8 mouse cellular contexts compared by ENCODE assay signal in genomic region chr7:141455610-141456314, GRCm38 (mm10). TPM values are rescaled to one million over a fixed set of nuclear protein-coding genes. Genes with fewer than 3 reads are reported as not detected.
DNase-seq lines count a peak whose midpoint lies in the region; ATAC-seq lines count a peak whose summit lies in the region.

No protein-coding gene starts in this region.

- DNase-seq in right cerebral cortex, adult 18-20 months, result peak; percentile 53
- no peak for DNase-seq in right cerebral cortex, postnatal 36 days (ENCODE audit: low spot score in 2 of 2)
- peak; percentile 70 for DNase-seq in cerebellum, adult 8-10 months
- DNase-seq in gastrocnemius, adult 8-10 months (ENCODE audit: low spot score in 2 of 2), result peak; percentile 70 to 80
- DNase-seq in thymus, postnatal 25 days, result peak; percentile 46

- H3K36me3 ChIP-seq in hindbrain, embryonic 16.5 days (ENCODE audit: control insufficient read depth, insufficient read depth, low read length), result peaks cover 18% of the 10 kb centered on the region
- H3K36me3 ChIP-seq in liver, embryonic 12.5 days, result peaks cover 31% of the 10 kb centered on the region

- peak overlapping the region; percentile 72 for H3K27ac ChIP-seq in hindbrain, embryonic 16.5 days (ENCODE audit: low read depth, low read length)
- H3K27ac ChIP-seq in liver, embryonic 12.5 days, result peak overlapping the region; percentile 84

- 1% methylated on average over 22 of the region's 23 CpGs for WGBS in hindbrain, embryonic 16.5 days
- 3% methylated on average over 23 of the region's 23 CpGs for WGBS in liver, embryonic 12.5 days (ENCODE audit: insufficient replicate concordance)

- peak overlapping the region; percentile 92 for H3K4me2 ChIP-seq in hindbrain, embryonic 16.5 days (ENCODE audit: low read length)
- peak overlapping the region; percentile 90 for H3K4me2 ChIP-seq in liver, embryonic 12.5 days

- peak overlapping the region; percentile 81 for H3K9ac ChIP-seq in hindbrain, embryonic 16.5 days (ENCODE audit: low read depth, low read length)
- H3K9ac ChIP-seq in liver, embryonic 12.5 days, result peak overlapping the region; percentile 77

- peaks cover 5% of the 10 kb centered on the region for H3K27me3 ChIP-seq in hindbrain, embryonic 16.5 days (replicated peaks; ENCODE audit: control insufficient read depth, insufficient read depth, low read length)
- peaks cover 16% of the 10 kb centered on the region for H3K27me3 ChIP-seq in liver, embryonic 12.5 days (replicated peaks)

- H3K4me1 ChIP-seq in hindbrain, embryonic 16.5 days (ENCODE audit: control insufficient read depth, insufficient read depth, low read depth, low read length), result peaks cover 10% of the 10 kb centered on the region
- peaks cover 41% of the 10 kb centered on the region for H3K4me1 ChIP-seq in liver, embryonic 12.5 days

- no peaks in the 10 kb centered on the region for H3K9me3 ChIP-seq in hindbrain, embryonic 16.5 days (ENCODE audit: control insufficient read depth, low read length)
- no peaks in the 10 kb centered on the region for H3K9me3 ChIP-seq in liver, embryonic 12.5 days (replicated peaks)

- peak; percentile 35 for ATAC-seq in hindbrain, embryonic 16.5 days
- peak; percentile 18 for ATAC-seq in liver, embryonic 12.5 days
- peak; percentile 46 for ATAC-seq in monocyte, adult 5-6 weeks (replicated peaks; ENCODE audit: insufficient number of reproducible peaks, low FRiP score, low TSS enrichment, poor library complexity, severe bottlenecking)

- peak overlapping the region; percentile 81 for H3K4me3 ChIP-seq in hindbrain, embryonic 16.5 days (ENCODE audit: low read length)
- peak overlapping the region; percentile 70 for H3K4me3 ChIP-seq in liver, embryonic 12.5 days

RNA-seq across cellular contexts. Expression of gene Pnpla2, which starts 0.8 kb away (rescaled TPM):
- 100 to 1,000 TPM; 250 to 384 (median 284) TPM for total RNA-seq in gastrocnemius, adult 8-10 months (2022)
- polyA plus RNA-seq in hindbrain, embryonic 16.5 days (2015; fragmentation: Nextera tagmentation; extraction: Ambion mirVana), result 20.0 and 20.9 TPM in 2 replicates
- 16.6 and 17.8 TPM in 2 replicates for polyA plus RNA-seq in liver, embryonic 12.5 days (2016; fragmentation: Nextera tagmentation; extraction: Ambion mirVana)
- total RNA-seq in monocyte, adult 5-6 weeks (2017), result 19.7 to 28.0 TPM (median 25.4 TPM) in 3 replicates

RNA-seq across cellular contexts. Expression of gene Cracr2b, which starts 5.1 kb away (rescaled TPM):
- 10 to 100 TPM in 1 of 4 experiments, 1 to 10 TPM in 3; 3.3 to 11.4 (median 6.9) TPM for total RNA-seq in gastrocnemius, adult 8-10 months (2022)
- 7.9 and 10.8 TPM in 2 replicates for polyA plus RNA-seq in hindbrain, embryonic 16.5 days (2015; fragmentation: Nextera tagmentation; extraction: Ambion mirVana)
- 3.7 and 5.8 TPM in 2 replicates for polyA plus RNA-seq in liver, embryonic 12.5 days (2016; fragmentation: Nextera tagmentation; extraction: Ambion mirVana)
- not detected in 3 replicates for total RNA-seq in monocyte, adult 5-6 weeks (2017)

RNA-seq across cellular contexts. Expression of gene Rplp2, which starts 8.6 kb away (rescaled TPM):
- total RNA-seq in gastrocnemius, adult 8-10 months (2022), result 100 to 1,000 TPM; 719 to 844 (median 773) TPM
- polyA plus RNA-seq in hindbrain, embryonic 16.5 days (2015; fragmentation: Nextera tagmentation; extraction: Ambion mirVana), result 602 and 645 TPM in 2 replicates
- polyA plus RNA-seq in liver, embryonic 12.5 days (2016; fragmentation: Nextera tagmentation; extraction: Ambion mirVana), result 1,288 and 1,344 TPM in 2 replicates
- 2,770 to 3,796 TPM (median 2,928 TPM) in 3 replicates for total RNA-seq in monocyte, adult 5-6 weeks (2017)

RNA-seq across cellular contexts. Expression of gene Cd151, which starts 11.4 kb away (rescaled TPM):
- 10 to 100 TPM; 78.2 to 98.0 (median 86.2) TPM for total RNA-seq in gastrocnemius, adult 8-10 months (2022)
- 23.0 and 24.7 TPM in 2 replicates for polyA plus RNA-seq in hindbrain, embryonic 16.5 days (2015; fragmentation: Nextera tagmentation; extraction: Ambion mirVana)
- polyA plus RNA-seq in liver, embryonic 12.5 days (2016; fragmentation: Nextera tagmentation; extraction: Ambion mirVana), result 5.7 and 6.2 TPM in 2 replicates
- total RNA-seq in monocyte, adult 5-6 weeks (2017), result 17.8 to 40.8 TPM (median 20.7 TPM) in 3 replicates

RNA-seq across cellular contexts. Expression of gene Pidd1, which starts 11.9 kb away (rescaled TPM):
- under 1 TPM; 0.07 to 0.51 (median 0.19) TPM for total RNA-seq in gastrocnemius, adult 8-10 months (2022)
- 2.8 and 4.5 TPM in 2 replicates for polyA plus RNA-seq in hindbrain, embryonic 16.5 days (2015; fragmentation: Nextera tagmentation; extraction: Ambion mirVana)
- 17.3 and 17.7 TPM in 2 replicates for polyA plus RNA-seq in liver, embryonic 12.5 days (2016; fragmentation: Nextera tagmentation; extraction: Ambion mirVana)
- 4.5 to 5.9 TPM (median 4.8 TPM) in 3 replicates for total RNA-seq in monocyte, adult 5-6 weeks (2017)

Comparison
In these comparisons a context has a peak if more than half of its experiments do, and no peak if none do; other contexts are left out.
1. DNase-seq: peak in right cerebral cortex, adult 18-20 months (single experiment), cerebellum, adult 8-10 months (single experiment), gastrocnemius, adult 8-10 months (2 of 2) and thymus, postnatal 25 days (single experiment); none in right cerebral cortex, postnatal 36 days (0 of 2).
2. Peak in every context shown above with its lines, with median percentiles within 50 percentile points of each other: ATAC-seq.